Mouse (Mus musculus) cerebellum, adult 2 months (tissue): ENCODE results near the gene Creg1.

Experiments used
- CTCF ChIP-seq: fragments of 200-500 bp; IDR thresholded peaks from 2 replicates; pipeline ENCODE4 v1.5.1; 2011; ENCODE audit warnings: low read depth, mild to moderate bottlenecking, control low read depth, low read length, moderate library complexity, borderline replicate concordance; ENCODE audit not compliant: insufficient read depth
- POLR2A ChIP-seq: fragments of 200-500 bp; IDR thresholded peaks from 2 replicates; pipeline ENCODE4 v1.6.1; 2011; ENCODE audit warnings: low read length, control low read depth, borderline replicate concordance; ENCODE audit not compliant: insufficient read depth

- TF ChIP-seq POLR2A (no peak), CTCF (no peak)
These were observed 52.8 kb downstream of the Creg1 start for GRCm38 (mm10) chr1:165816391-165816790.
